Mouse (Mus musculus) G1E (cell line): ENCODE data around the gene Ehbp1.

Experiments used
- CTCF ChIP-seq: IDR thresholded peaks from 2 replicates; pipeline ENCODE4 v1.5.1; 2012; ENCODE audit warnings: low read depth, low read length, inconsistent platforms, mixed read lengths
- GATA1 ChIP-seq: IDR thresholded peaks from 2 replicates; pipeline ENCODE4 v1.6.1; 2012; ENCODE audit warnings: borderline replicate concordance, low read length, inconsistent platforms, mixed read lengths
- POLR2AphosphoS5 ChIP-seq: IDR thresholded peaks from 2 replicates; pipeline ENCODE4 v1.6.1; 2012; ENCODE audit warnings: low read depth, low read length, inconsistent platforms; ENCODE audit not compliant: insufficient replicate concordance
- TAL1 ChIP-seq: conservative IDR thresholded peaks from 2 replicates; pipeline ENCODE4 v1.6.1; 2012; ENCODE audit warnings: low read depth, low read length, inconsistent platforms, mixed read lengths

DNA sequence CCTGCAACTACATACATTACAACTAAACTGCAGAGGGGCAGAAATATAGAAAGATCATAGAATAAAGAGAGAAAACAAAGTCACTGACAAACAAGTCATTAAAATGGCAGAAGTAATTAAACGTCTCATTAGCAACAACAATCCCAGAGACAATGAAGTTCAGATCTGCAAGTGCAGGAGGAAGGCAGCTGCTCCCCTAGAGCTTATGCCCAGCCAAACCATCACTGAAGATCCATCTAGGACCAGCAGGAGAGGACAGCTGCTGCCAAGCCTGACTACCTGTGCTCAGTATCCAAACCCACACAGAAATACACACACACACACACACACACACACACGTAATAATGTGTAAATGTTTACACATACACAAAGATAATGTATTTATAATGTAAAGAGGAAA is 92.7 kb downstream of the Ehbp1 start:
- TF ChIP-seq GATA1, result no peak
- no peak for TF ChIP-seq CTCF
- no peak for TF ChIP-seq TAL1
- TF ChIP-seq POLR2AphosphoS5, result no peak
